Mouse (Mus musculus): Measurements from ENCODE around the gene Bcas2.
A peak's percentile ranks its signal among the peaks of the same experiment; 100 is the strongest.

- TF ChIP-seq CTCF (IDR thresholded peaks at IDR 0.05; ENCODE audit: extremely low read depth, insufficient read depth, low read length) (0 out of 2 replicates have a peak, but pooled peaks have one; percentile 1), POLR2A (IDR thresholded peaks at IDR 0.05; ENCODE audit: extremely low read depth, insufficient read depth, low read length) (no peak)
Observed at GRCm38 (mm10) chr3:103223752-103224151, 52.3 kb downstream of the Bcas2 start.
